Mouse (Mus musculus) CH12.LX (cell line): ENCODE data around the gene Dgkg. TPM values are rescaled to one million over a fixed set of nuclear protein-coding genes. Genes with fewer than 3 reads are reported as not detected.
A peak's percentile ranks its signal among the peaks of the same experiment; 100 is the strongest.

ENCODE experiments used
- DNase-seq: peaks from one replicate; pipeline ENCODE4 v3.0.0-alpha.2; 2013; ENCODE audit errors: extremely low read depth
- H3K27ac ChIP-seq: 2 replicates; pipeline ENCODE4 v1.5.1; 2012; ENCODE audit warnings: low read depth, mild to moderate bottlenecking, control low read depth, moderate library complexity; ENCODE audit not compliant: insufficient read depth
- H3K27me3 ChIP-seq: replicated peaks from 2 replicates; pipeline ENCODE3; 2012; ENCODE audit warnings: inconsistent platforms
- H3K36me3 ChIP-seq, 2 experiments: replicated peaks in 1 of 2; 2 replicates each; pipeline versions ENCODE3 to v1.6.1; 2012; ENCODE audit warnings: inconsistent platforms in 1 of 2, low read length in 1 of 2, mild to moderate bottlenecking in 1 of 2, mixed read lengths in 1 of 2, moderate library complexity in 1 of 2; ENCODE audit not compliant: control insufficient read depth in 1 of 2, insufficient read depth in 1 of 2
- H3K4me1 ChIP-seq, 2 experiments: 2 replicates each; pipeline ENCODE4 v1.6.1; 2012; ENCODE audit warnings: inconsistent platforms in 1 of 2, moderate library complexity in 1 of 2; ENCODE audit not compliant: insufficient read depth in 2 of 2, control insufficient read depth in 1 of 2
- H3K4me2 ChIP-seq: 2 replicates; pipeline ENCODE4 v1.6.1; 2012; ENCODE audit warnings: low read depth, mild to moderate bottlenecking, control low read depth; ENCODE audit not compliant: poor library complexity, insufficient read depth, severe bottlenecking
- H3K4me3 ChIP-seq, 3 experiments: fragments of 150-350 bp in 1 of 3; sonication (generic) in 1 of 3; replicated peaks in 1 of 3; 2 replicates each; pipeline versions ENCODE3 to v1.5.1; 2011 to 2012; ENCODE audit warnings: low read depth in 2 of 3, low read length in 2 of 3, mild to moderate bottlenecking in 2 of 3, moderate library complexity in 2 of 3, control low read depth in 1 of 3, improper control_type of control experiment in 1 of 3, inconsistent platforms in 1 of 3, mixed read lengths in 1 of 3; ENCODE audit not compliant: poor library complexity in 1 of 3
- H3K79me2 ChIP-seq: replicated peaks from 2 replicates; pipeline ENCODE4 v1.6.1; 2012; ENCODE audit warnings: mild to moderate bottlenecking, moderate library complexity; ENCODE audit not compliant: control insufficient read depth, poor library complexity, insufficient read depth, severe bottlenecking; ENCODE audit errors: extremely low read depth
- H3K9ac ChIP-seq: 2 replicates; pipeline ENCODE4 v1.6.1; 2012; ENCODE audit warnings: low read depth, mild to moderate bottlenecking, control low read depth, moderate library complexity; ENCODE audit not compliant: insufficient read depth
- H3K9me3 ChIP-seq: replicated peaks from 2 replicates; pipeline ENCODE3; 2012; ENCODE audit warnings: low read length, inconsistent platforms, mixed read lengths
- BHLHE40 ChIP-seq: IDR thresholded peaks from 2 replicates; pipeline ENCODE4 v1.6.1; 2011; ENCODE audit warnings: mild to moderate bottlenecking, low read depth, low read length, improper control_type of control experiment
- CHD1 ChIP-seq: IDR thresholded peaks from 2 replicates; pipeline ENCODE4 v1.6.1; 2012; ENCODE audit warnings: low read depth, low read length, improper control_type of control experiment, inconsistent platforms
- CHD2 ChIP-seq: IDR thresholded peaks from 2 replicates; pipeline ENCODE4 v1.6.1; 2011; ENCODE audit warnings: low read length, improper control_type of control experiment
- CTCF ChIP-seq, 2 experiments: IDR thresholded peaks in 1 of 2; conservative IDR thresholded peaks in 1 of 2; 2 replicates each; pipeline ENCODE4 v1.5.1; 2011 to 2012; ENCODE audit warnings: low read depth in 2 of 2, low read length in 2 of 2, improper control_type of control experiment in 1 of 2, inconsistent platforms in 1 of 2, mild to moderate bottlenecking in 1 of 2, moderate library complexity in 1 of 2
- E2F4 ChIP-seq: IDR thresholded peaks from 2 replicates; pipeline ENCODE4 v1.6.1; 2011; ENCODE audit warnings: low read depth, low read length, improper control_type of control experiment; ENCODE audit not compliant: insufficient replicate concordance
- ELF1 ChIP-seq: IDR thresholded peaks from 2 replicates; pipeline ENCODE4 v1.6.1; 2014; ENCODE audit warnings: low read depth, mild to moderate bottlenecking, inconsistent platforms, low read length, improper control_type of control experiment
- EP300 ChIP-seq: IDR thresholded peaks from 2 replicates; pipeline ENCODE4 v1.6.1; 2011; ENCODE audit warnings: low read length, improper control_type of control experiment
- ETS1 ChIP-seq: conservative IDR thresholded peaks from 2 replicates; pipeline ENCODE4 v1.6.1; 2012; ENCODE audit warnings: low read depth, mild to moderate bottlenecking, inconsistent platforms, low read length, improper control_type of control experiment, moderate library complexity
- GABPA ChIP-seq: IDR thresholded peaks from 2 replicates; pipeline ENCODE4 v1.6.1; 2012; ENCODE audit warnings: low read depth, low read length, improper control_type of control experiment, inconsistent platforms; ENCODE audit not compliant: insufficient replicate concordance
- HCFC1 ChIP-seq: IDR thresholded peaks from 2 replicates; pipeline ENCODE4 v1.6.1; 2012; ENCODE audit warnings: low read depth, mild to moderate bottlenecking, inconsistent platforms, low read length, improper control_type of control experiment
- IRF4 ChIP-seq: IDR thresholded peaks from 2 replicates; pipeline ENCODE4 v1.6.1; 2014; ENCODE audit warnings: low read depth, mild to moderate bottlenecking, inconsistent platforms, low read length, improper control_type of control experiment
- JUN ChIP-seq: IDR thresholded peaks from 2 replicates; pipeline ENCODE4 v1.6.1; 2011; ENCODE audit warnings: low read depth, mild to moderate bottlenecking, low read length, improper control_type of control experiment, moderate library complexity; ENCODE audit not compliant: insufficient read depth
- JUND ChIP-seq: conservative IDR thresholded peaks from 2 replicates; pipeline ENCODE4 v1.6.1; 2011; ENCODE audit warnings: low read depth, low read length, improper control_type of control experiment
- KAT2A ChIP-seq: IDR thresholded peaks from 2 replicates; pipeline ENCODE4 v1.6.1; 2012; ENCODE audit warnings: low read length, improper control_type of control experiment, inconsistent platforms; ENCODE audit not compliant: insufficient replicate concordance
- MAFK ChIP-seq: IDR thresholded peaks from 2 replicates; pipeline ENCODE4 v1.6.1; 2011; ENCODE audit warnings: low read length, improper control_type of control experiment; ENCODE audit not compliant: insufficient replicate concordance
- MAX ChIP-seq: IDR thresholded peaks from 2 replicates; pipeline ENCODE4 v1.6.1; 2011; ENCODE audit warnings: low read length, improper control_type of control experiment
- MAZ ChIP-seq: IDR thresholded peaks from 2 replicates; pipeline ENCODE4 v1.6.1; 2012; ENCODE audit warnings: low read depth, mild to moderate bottlenecking, inconsistent platforms, low read length, improper control_type of control experiment, moderate library complexity
- MEF2A ChIP-seq: IDR thresholded peaks from 2 replicates; pipeline ENCODE4 v1.6.1; 2014; ENCODE audit warnings: low read depth, mild to moderate bottlenecking, inconsistent platforms, low read length, improper control_type of control experiment, borderline replicate concordance
- MXI1 ChIP-seq: IDR thresholded peaks from 2 replicates; pipeline ENCODE4 v1.6.1; 2011; ENCODE audit warnings: mild to moderate bottlenecking, low read depth, low read length, improper control_type of control experiment
- MYC ChIP-seq: IDR thresholded peaks from 2 replicates; pipeline ENCODE4 v1.6.1; 2011; ENCODE audit warnings: low read depth, mild to moderate bottlenecking, improper control_type of control experiment, low read length
- NELFE ChIP-seq: IDR thresholded peaks from 2 replicates; pipeline ENCODE4 v1.6.1; 2011; ENCODE audit warnings: low read depth, low read length, improper control_type of control experiment
- NRF1 ChIP-seq: IDR thresholded peaks from 2 replicates; pipeline ENCODE4 v1.6.1; 2014; ENCODE audit warnings: low read depth, mild to moderate bottlenecking, inconsistent platforms, low read length, improper control_type of control experiment, moderate library complexity
- PAX5 ChIP-seq: IDR thresholded peaks from 2 replicates; pipeline ENCODE4 v1.6.1; 2012; ENCODE audit warnings: low read length, inconsistent platforms, mixed read lengths
- POLR2A ChIP-seq: IDR thresholded peaks from 2 replicates; pipeline ENCODE4 v1.6.1; 2011; ENCODE audit warnings: low read depth, mild to moderate bottlenecking, improper control_type of control experiment, low read length
- POLR2AphosphoS2 ChIP-seq: IDR thresholded peaks from 2 replicates; pipeline ENCODE4 v1.6.1; 2011; ENCODE audit warnings: low read depth, low read length, improper control_type of control experiment
- RAD21 ChIP-seq: IDR thresholded peaks from 2 replicates; pipeline ENCODE4 v1.6.1; 2011; ENCODE audit warnings: low read depth, mild to moderate bottlenecking, low read length, improper control_type of control experiment, moderate library complexity
- RCOR1 ChIP-seq: conservative IDR thresholded peaks from 2 replicates; pipeline ENCODE4 v1.6.1; 2012; ENCODE audit warnings: low read depth, mild to moderate bottlenecking, inconsistent platforms, low read length, improper control_type of control experiment
- SIN3A ChIP-seq: IDR thresholded peaks from 2 replicates; pipeline ENCODE4 v1.6.1; 2012; ENCODE audit warnings: low read length, improper control_type of control experiment, inconsistent platforms
- SMC3 ChIP-seq: IDR thresholded peaks from 2 replicates; pipeline ENCODE4 v1.6.1; 2011; ENCODE audit warnings: low read depth, low read length, improper control_type of control experiment
- TBP ChIP-seq: conservative IDR thresholded peaks from 2 replicates; pipeline ENCODE4 v1.6.1; 2011; ENCODE audit warnings: low read depth, low read length, improper control_type of control experiment
- TCF12 ChIP-seq: IDR thresholded peaks from 2 replicates; pipeline ENCODE4 v1.6.1; 2014; ENCODE audit warnings: low read depth, mild to moderate bottlenecking, inconsistent platforms, low read length, improper control_type of control experiment
- UBTF ChIP-seq: IDR thresholded peaks from 2 replicates; pipeline ENCODE4 v1.6.1; 2012; ENCODE audit warnings: low read depth, mild to moderate bottlenecking, inconsistent platforms, low read length, improper control_type of control experiment, moderate library complexity
- USF1 ChIP-seq: IDR thresholded peaks from 2 replicates; pipeline ENCODE4 v1.6.1; 2014; ENCODE audit warnings: low read depth, mild to moderate bottlenecking, inconsistent platforms, low read length, improper control_type of control experiment
- USF2 ChIP-seq: conservative IDR thresholded peaks from 2 replicates; pipeline ENCODE4 v1.6.1; 2011; ENCODE audit warnings: low read depth, low read length, improper control_type of control experiment
- ZC3H11A ChIP-seq: IDR thresholded peaks from 2 replicates; pipeline ENCODE4 v1.6.1; 2012; ENCODE audit warnings: low read depth, mild to moderate bottlenecking, inconsistent platforms, low read length, improper control_type of control experiment
- ZKSCAN1 ChIP-seq: IDR thresholded peaks from 2 replicates; pipeline ENCODE4 v1.6.1; 2012; ENCODE audit warnings: low read depth, inconsistent platforms, low read length, improper control_type of control experiment, borderline replicate concordance
- ZMIZ1 ChIP-seq: IDR thresholded peaks from 2 replicates; pipeline ENCODE4 v1.6.1; 2012; ENCODE audit warnings: low read depth, mild to moderate bottlenecking, inconsistent platforms, low read length, improper control_type of control experiment
- ZNF384 ChIP-seq: IDR thresholded peaks from 2 replicates; pipeline ENCODE4 v1.6.1; 2012; ENCODE audit warnings: low read depth, low read length, improper control_type of control experiment, inconsistent platforms
- dilution Hi-C: fragments of 300-500 bp; cut with MboI; formaldehyde crosslinking; loops from 2 replicates; pipeline ENCODE4 v1.14.3; 2020; ENCODE audit warnings: low sequenced_read_pairs; ENCODE audit not compliant: extremely low pct_unique_long_range_greater_than_20kb, extremely low pct_ligation_motif_present
- in situ Hi-C: fragments of 300-500 bp; cut with MboI; formaldehyde crosslinking; loops from 3 replicates; pipeline ENCODE4 v1.14.3; 2019; ENCODE audit warnings: low sequenced_read_pairs, low pct_ligation_motif_present, low pct_unique_long_range_greater_than_20kb, mixed read lengths
- polyA plus RNA-seq: library from polyadenylated mRNA; unstranded; fragments of >175 nt; gene quantifications from 2 replicates; pipeline ENCODE4 v1.2.1, GENCODE M21; 2012; ENCODE audit warnings: low read depth; ENCODE audit not compliant: insufficient read length
- total RNA-seq, 2 experiments: library from RNA; depleted of rRNA; stranded (reverse); fragments of 300-350 nt in 1 of 2; fragments of >200 nt in 1 of 2; gene quantifications; 2 replicates each; pipeline ENCODE4 v1.2.3; 2012 to 2014

The Dgkg gene
- total and polyA plus RNA-seq, 3 experiments = 2.0 to 9.2 (median 3.0) TPM

DNA sequence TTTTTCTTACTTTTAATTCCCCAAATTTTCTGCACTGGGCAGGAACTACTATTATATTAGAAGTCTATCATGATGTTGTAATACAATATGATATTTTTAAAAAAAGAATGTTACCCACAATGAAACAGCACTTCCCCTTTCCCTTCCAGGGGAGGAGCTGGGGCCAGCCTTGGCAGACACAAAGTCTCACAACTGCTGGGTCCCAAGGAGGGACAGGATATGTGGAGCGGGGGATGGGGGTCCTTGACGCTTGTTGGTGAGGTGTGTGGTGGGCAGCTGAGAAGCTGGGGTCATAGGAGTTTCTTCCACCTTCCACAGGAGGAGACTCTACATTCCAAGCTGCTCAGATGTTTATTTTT is 2.6 kb downstream of the Dgkg start:
- peaks cover 13% of the 10 kb centered on the region; the same call in 1 of the 2 replicates for H3K79me2 ChIP-seq
- peak; percentile 87 for DNase-seq
- dilution Hi-C loops (no loop called here), in situ Hi-C loops (no loop called here)
- H3K9ac ChIP-seq = peak overlapping the region; percentile 88
- H3K27ac ChIP-seq = peak overlapping the region; percentile 92
- peak; percentile 34; the same call in 1 of the 2 replicates for TF ChIP-seq NELFE
- TF ChIP-seq KAT2A = no peak
- no peak for TF ChIP-seq MAX
- TF ChIP-seq TBP = peak; percentile 68
- 0 out of 2 replicates have a peak, but pooled peaks have one; percentile 24 for TF ChIP-seq SMC3
- peak; percentile 56; the same call in 1 of the 2 replicates for TF ChIP-seq MAFK
- 0 out of 2 replicates have a peak, but pooled peaks have one; percentile 52 for TF ChIP-seq CHD2
- no peak for TF ChIP-seq RAD21
- TF ChIP-seq IRF4 = peak; percentile 66; the same call in 1 of the 2 replicates
- TF ChIP-seq ZNF384 = peak; percentile 83
- TF ChIP-seq USF1 = no peak
- TF ChIP-seq PAX5 = no peak
- peak; percentile 46 for TF ChIP-seq ELF1
- TF ChIP-seq JUN = no peak
- peak; percentile 63 for TF ChIP-seq ETS1
- no peak for TF ChIP-seq ZC3H11A
- 0 out of 2 replicates have a peak, but pooled peaks have one; percentile 14 for TF ChIP-seq CHD1
- no peak for TF ChIP-seq E2F4
- peak; percentile 31; the same call in 1 of the 2 replicates for TF ChIP-seq BHLHE40
- TF ChIP-seq SIN3A = peak; percentile 51
- no peak; the same call in 1 of the 2 replicates for TF ChIP-seq RCOR1
- TF ChIP-seq NRF1 = no peak
- no peak; the same call in 1 of the 2 replicates for TF ChIP-seq POLR2A
- 0 out of 2 replicates have a peak, but pooled peaks have one; percentile 2 for TF ChIP-seq MYC
- TF ChIP-seq USF2 = no peak
- 0 out of 2 replicates have a peak, but pooled peaks have one; percentile 24 for TF ChIP-seq JUND
- TF ChIP-seq MAZ = peak; percentile 58; the same call in 1 of the 2 replicates
- TF ChIP-seq MXI1 = 0 out of 2 replicates have a peak, but pooled peaks have one; percentile 3
- TF ChIP-seq ZMIZ1 = peak; percentile 60; the same call in 1 of the 2 replicates
- no peak for TF ChIP-seq UBTF
- TF ChIP-seq MEF2A = peak; percentile 83
- TF ChIP-seq GABPA = no peak
- TF ChIP-seq EP300 = peak; percentile 77
- TF ChIP-seq HCFC1 = peak; percentile 29; the same call in 1 of the 2 replicates
- TF ChIP-seq CTCF (conservative IDR thresholded peaks at IDR 0.05 in 1 of 2, IDR thresholded peaks at IDR 0.05 in 1 of 2; ENCODE audit: low read depth in 2 of 2, low read length in 2 of 2) = no peak
- TF ChIP-seq TCF12 = peak; percentile 68
- no peak for TF ChIP-seq ZKSCAN1
- TF ChIP-seq POLR2AphosphoS2 = no peak
- peaks cover 31 to 90% of the 10 kb centered on the region in 2 experiments for H3K4me1 ChIP-seq
- H3K9me3 ChIP-seq = no peaks in the 10 kb centered on the region
- peak overlapping the region in 1 of 3 experiments; percentile 75 for H3K4me3 ChIP-seq
- no peaks in the 10 kb centered on the region for H3K27me3 ChIP-seq
- no peaks in the 10 kb centered on the region for H3K36me3 ChIP-seq
- H3K4me2 ChIP-seq = peak overlapping the region; percentile 87
